Mouse (Mus musculus) midbrain, postnatal 0 days (tissue): ENCODE results near the gene C1qtnf9. TPM values are rescaled to one million over a fixed set of nuclear protein-coding genes. Genes with fewer than 3 reads are reported as not detected.

Experiments
- ATAC-seq: fragments of 200-750 bp; cut with Nextera tagmentation; 2 replicates; pipeline ENCODE4 v1.8.0; 2017; ENCODE audit warnings: moderate number of reproducible peaks, mild to moderate bottlenecking, moderate TSS enrichment, moderate library complexity; ENCODE audit not compliant: low FRiP score
- DNase-seq: peaks from one replicate; pipeline ENCODE4 v3.0.0-alpha.2; 2015; ENCODE audit warnings: low spot score
- H3K27ac ChIP-seq: fragments of 300-500 bp; sonication (generic); 2 replicates; pipeline ENCODE4 v1.5.1; 2014; ENCODE audit warnings: low read depth, mild to moderate bottlenecking, low read length, mixed read lengths
- H3K27me3 ChIP-seq: fragments of 300-500 bp; sonication (generic); 2 replicates; pipeline ENCODE4 v1.6.1; 2014; ENCODE audit warnings: low read length, control low read depth, mixed read lengths; ENCODE audit not compliant: insufficient read depth
- H3K36me3 ChIP-seq: fragments of 300-500 bp; sonication (generic); 2 replicates; pipeline ENCODE4 v1.6.1; 2014; ENCODE audit warnings: low read length, control low read depth, mixed read lengths; ENCODE audit not compliant: insufficient read depth
- H3K4me1 ChIP-seq: fragments of 300-500 bp; sonication (generic); 2 replicates; pipeline ENCODE4 v1.6.1; 2014; ENCODE audit warnings: mild to moderate bottlenecking, control low read depth, antibody characterized with exemption, low read length, mixed read lengths; ENCODE audit not compliant: insufficient read depth
- H3K4me2 ChIP-seq: fragments of 300-500 bp; sonication (generic); 2 replicates; pipeline ENCODE4 v1.6.1; 2014; ENCODE audit warnings: low read depth, mild to moderate bottlenecking, low read length, mixed read lengths; ENCODE audit not compliant: poor library complexity, severe bottlenecking
- H3K4me3 ChIP-seq: fragments of 300-500 bp; sonication (generic); 2 replicates; pipeline ENCODE4 v1.5.1; 2014; ENCODE audit warnings: low read depth, mild to moderate bottlenecking, low read length, moderate library complexity
- H3K9ac ChIP-seq: fragments of 300-500 bp; sonication (generic); replicated peaks from 2 replicates; pipeline ENCODE4 v1.6.1; 2014; ENCODE audit warnings: mild to moderate bottlenecking, low read length, moderate library complexity, mixed read lengths; ENCODE audit not compliant: poor library complexity, severe bottlenecking
- H3K9me3 ChIP-seq: fragments of 300-500 bp; sonication (generic); 2 replicates; pipeline ENCODE4 v1.6.1; 2016; ENCODE audit warnings: low read length, control low read depth
- CTCF ChIP-seq: IDR thresholded peaks from 2 replicates; pipeline ENCODE4 v1.5.1; 2016; ENCODE audit warnings: antibody characterized with exemption, mild to moderate bottlenecking
- WGBS: fragments of 180-500 bp; shearing (Covaris S2); extraction: QIAGEN DNeasy Blood & Tissue Kit; methylation state at CpG from one replicate; pipeline ENCODE4 v1.1.7; 2014; 5-methylcytosine and 5-hydroxymethylcytosine counted together
- polyA plus RNA-seq: library from polyadenylated mRNA; unstranded; fragments of >200 nt; fragmentation: Nextera tagmentation; extraction: Ambion mirVana; gene quantifications from 2 replicates; pipeline ENCODE4 v1.2.1, GENCODE M21; 2015
- total RNA-seq: library from RNA; depleted of rRNA; stranded (reverse); fragments of >200 nt; gene quantifications from 2 replicates; pipeline ENCODE4 v1.2.3, GENCODE M21; 2014; rRNA removed

C1qtnf9 gene
- 0.11 and 0.28 TPM in 2 replicates for total RNA-seq
- polyA plus RNA-seq: 0.10 TPM in 1 of 2 replicates, not detected in the other

DNA sequence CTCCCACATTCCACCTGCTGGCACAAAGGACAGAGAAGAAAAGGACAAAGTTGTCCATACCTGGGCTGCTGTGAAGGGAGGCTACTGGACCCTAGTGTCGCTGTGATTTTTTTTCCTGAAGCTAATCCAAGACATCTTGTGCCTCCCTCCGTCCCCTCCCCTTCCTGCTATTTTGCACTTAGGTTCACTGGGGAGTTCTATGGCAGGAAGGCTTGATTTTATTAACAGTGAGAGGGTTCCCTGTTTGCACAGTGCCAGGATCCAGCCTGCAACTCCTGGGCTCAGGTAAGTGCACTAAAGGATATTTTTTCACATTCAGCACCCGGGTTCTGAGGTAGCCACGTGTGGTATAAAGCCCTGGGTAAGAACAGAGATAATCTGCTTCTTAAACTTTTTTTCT is at the start of gene C1qtnf9:
Gene C1qtnf9 (plus strand): TSS at position 251 of the 400 bp plus-strand sequence.
- Histone ChIP-seq H3K4me3 (no peak within 1 kb of the TSS), H3K27me3 (no peaks in the 10 kb centered on the region), H3K4me1 (no peaks in the 10 kb centered on the region), H3K4me2 (no peak within 1 kb of the TSS), H3K9me3 (no peaks in the 10 kb centered on the region), H3K36me3 (no peaks in the 10 kb centered on the region), H3K9ac (no peak within 1 kb of the TSS), H3K27ac (no peak within 1 kb of the TSS)
- ATAC-seq: no peak
- no peak for DNase-seq
- WGBS: 80% methylated on average over 4 of the region's 4 CpGs
- no peak for TF ChIP-seq CTCF

DNA sequence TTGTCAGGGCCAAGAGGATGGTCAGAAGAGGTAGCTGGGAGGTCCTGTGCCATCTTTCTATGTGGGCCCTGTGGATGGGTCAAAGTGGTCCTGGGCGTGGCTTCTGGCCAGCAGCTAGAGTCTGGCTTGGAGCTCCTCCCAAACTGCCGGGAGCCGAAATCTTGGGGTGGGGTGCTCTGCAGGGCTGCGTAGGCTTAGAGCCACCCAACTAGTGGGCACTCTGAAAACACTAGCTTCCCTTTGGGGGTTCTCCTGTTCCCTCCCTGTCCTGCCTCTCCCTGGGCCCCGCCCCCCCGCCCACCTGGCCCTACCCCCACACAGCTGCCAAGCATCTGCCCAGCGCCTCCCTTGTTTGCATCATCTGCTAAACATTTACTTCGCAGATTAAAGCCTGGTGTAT is 46.6 kb upstream of the C1qtnf9 start:
- no peak for ATAC-seq
- Histone ChIP-seq H3K9me3 (no peaks in the 10 kb centered on the region), H3K36me3 (no peaks in the 10 kb centered on the region), H3K4me3 (no peak overlapping the region), H3K4me2 (no peak overlapping the region), H3K27me3 (no peaks in the 10 kb centered on the region), H3K9ac (no peak overlapping the region), H3K27ac (no peak overlapping the region), H3K4me1 (0 out of 2 replicates have a peak, but pooled peaks cover 3% of the 10 kb centered on the region)
- DNase-seq: no peak
- TF ChIP-seq CTCF: no peak
- 72% methylated on average over 8 of the region's 8 CpGs for WGBS

- no peak overlapping the region for H3K9ac ChIP-seq
- DNase-seq (no peak), ATAC-seq (no peak)
- no peaks in the 10 kb centered on the region for H3K27me3 ChIP-seq
- no peaks in the 10 kb centered on the region for H3K36me3 ChIP-seq
- 0 out of 2 replicates have a peak, but pooled peaks cover 3% of the 10 kb centered on the region for H3K4me1 ChIP-seq
- no peak overlapping the region for H3K4me2 ChIP-seq
- TF ChIP-seq CTCF: no peak
- 78% methylated on average over 3 of the region's 3 CpGs for WGBS
- H3K9me3 ChIP-seq: no peaks in the 10 kb centered on the region
- no peak overlapping the region for H3K4me3 ChIP-seq
- H3K27ac ChIP-seq: no peak overlapping the region
These were observed 46.0 kb upstream of the C1qtnf9 start for GRCm38 (mm10) chr14:60721938-60722337.

GRCm38 (mm10) chr14:60726091-60726490 is 41.8 kb upstream of the C1qtnf9 start:
- H3K36me3 ChIP-seq: no peaks in the 10 kb centered on the region
- WGBS: 52% methylated on average over 6 of the region's 6 CpGs
- 0 out of 2 replicates have a peak, but pooled peaks cover 3% of the 10 kb centered on the region for H3K4me1 ChIP-seq
- no peak overlapping the region for H3K27ac ChIP-seq
- no peak for TF ChIP-seq CTCF
- no peak overlapping the region for H3K4me2 ChIP-seq
- ATAC-seq (no peak), DNase-seq (peak; percentile 75)
- no peak overlapping the region for H3K4me3 ChIP-seq
- H3K9ac ChIP-seq: no peak overlapping the region
- H3K9me3 ChIP-seq: no peaks in the 10 kb centered on the region
- no peaks in the 10 kb centered on the region for H3K27me3 ChIP-seq

GRCm38 (mm10) chr14:60727130-60727529 is 40.8 kb upstream of the C1qtnf9 start:
- ATAC-seq (0 out of 2 replicates have a peak, but pooled peaks have one; percentile 38), DNase-seq (no peak)
- H3K27me3 ChIP-seq: no peaks in the 10 kb centered on the region
- H3K4me1 ChIP-seq: 0 out of 2 replicates have a peak, but pooled peaks cover 3% of the 10 kb centered on the region
- H3K9ac ChIP-seq: no peak overlapping the region; the same call in 1 of the 2 replicates
- no peak overlapping the region for H3K4me3 ChIP-seq
- no peaks in the 10 kb centered on the region for H3K9me3 ChIP-seq
- no peak for TF ChIP-seq CTCF
- no peak overlapping the region for H3K27ac ChIP-seq
- no peak overlapping the region for H3K4me2 ChIP-seq
- 65% methylated on average over 4 of the region's 4 CpGs for WGBS
- no peaks in the 10 kb centered on the region for H3K36me3 ChIP-seq

DNA sequence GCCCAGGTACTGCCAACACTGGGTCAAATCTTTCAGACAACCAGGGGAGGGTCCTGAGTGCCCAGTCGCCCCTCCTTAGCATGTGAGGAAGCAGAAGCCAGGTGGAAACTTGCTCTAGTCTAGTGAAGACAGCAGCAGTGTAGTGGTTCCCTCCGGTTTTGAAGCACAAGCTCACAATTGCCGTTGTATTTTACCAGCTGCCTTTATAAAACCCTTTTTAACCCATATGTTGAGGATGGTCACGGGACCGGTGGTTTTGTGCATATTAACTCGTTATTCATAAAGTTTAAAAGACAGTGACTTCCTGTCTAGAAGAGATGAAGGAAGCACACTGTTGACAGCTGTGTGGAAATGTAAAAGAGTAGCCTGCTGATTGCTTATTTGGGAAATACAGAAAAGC is 35.9 kb upstream of the C1qtnf9 start:
- H3K9ac ChIP-seq: no peak overlapping the region
- no peak overlapping the region for H3K4me2 ChIP-seq
- ATAC-seq: no peak
- peaks cover 17% of the 10 kb centered on the region; the same call in 1 of the 2 replicates for H3K4me1 ChIP-seq
- no peak overlapping the region for H3K4me3 ChIP-seq
- no peaks in the 10 kb centered on the region for H3K9me3 ChIP-seq
- TF ChIP-seq CTCF: no peak
- no peak overlapping the region for H3K27ac ChIP-seq
- WGBS: 51% methylated on average over 6 of the region's 6 CpGs
- H3K36me3 ChIP-seq: no peaks in the 10 kb centered on the region
- no peak for DNase-seq
- H3K27me3 ChIP-seq: no peaks in the 10 kb centered on the region
